Mouse (Mus musculus) neural tube, embryonic 11.5 days (tissue): ENCODE data around the gene Sbf1. TPM values are rescaled to one million over a fixed set of nuclear protein-coding genes. Genes with fewer than 3 reads are reported as not detected.

Source experiments
- ATAC-seq: fragments of 200-750 bp; cut with Nextera tagmentation; 2 replicates; pipeline ENCODE4 v1.8.0; 2017; ENCODE audit warnings: moderate number of reproducible peaks, mild to moderate bottlenecking, moderate TSS enrichment, moderate library complexity; ENCODE audit not compliant: insufficient read depth, low FRiP score, low TSS enrichment
- DNase-seq: peaks from one replicate; pipeline ENCODE4 v3.0.0-alpha.2; 2015; ENCODE audit warnings: low spot score
- H3K27ac ChIP-seq: fragments of 300-500 bp; sonication (generic); 2 replicates; pipeline ENCODE4 v1.5.1; 2014; ENCODE audit warnings: low read depth, mild to moderate bottlenecking, low read length
- H3K27me3 ChIP-seq: fragments of 300-500 bp; sonication (generic); 2 replicates; pipeline ENCODE4 v1.6.1; 2014; ENCODE audit warnings: mild to moderate bottlenecking, low read length, mixed read lengths; ENCODE audit not compliant: control insufficient read depth, insufficient read depth
- H3K36me3 ChIP-seq: fragments of 300-500 bp; sonication (generic); 2 replicates; pipeline ENCODE4 v1.6.1; 2014; ENCODE audit warnings: mild to moderate bottlenecking, low read length, moderate library complexity, mixed read lengths; ENCODE audit not compliant: control insufficient read depth, insufficient read depth
- H3K4me1 ChIP-seq: fragments of 300-500 bp; sonication (generic); 2 replicates; pipeline ENCODE4 v1.6.1; 2014; ENCODE audit warnings: low read length, mixed read lengths; ENCODE audit not compliant: control insufficient read depth, insufficient read depth
- H3K4me2 ChIP-seq: fragments of 300-500 bp; sonication (generic); 2 replicates; pipeline ENCODE4 v1.6.1; 2014; ENCODE audit warnings: low read depth, mild to moderate bottlenecking, moderate library complexity
- H3K4me3 ChIP-seq: fragments of 300-500 bp; sonication (generic); 2 replicates; pipeline ENCODE4 v1.5.1; 2014; ENCODE audit warnings: low read depth, low read length
- H3K9ac ChIP-seq: fragments of 300-500 bp; sonication (generic); 2 replicates; pipeline ENCODE4 v1.6.1; 2014; ENCODE audit warnings: mild to moderate bottlenecking, low read length
- H3K9me3 ChIP-seq: fragments of 300-500 bp; sonication (generic); 2 replicates; pipeline ENCODE4 v1.6.1; 2016; ENCODE audit warnings: low read length; ENCODE audit not compliant: control insufficient read depth
- WGBS: fragments of 180-500 bp; shearing (Covaris S2); extraction: QIAGEN DNeasy Blood & Tissue Kit; methylation state at CpG from one replicate; pipeline ENCODE4 v1.1.7; 2014; 5-methylcytosine and 5-hydroxymethylcytosine counted together
- polyA plus RNA-seq: library from polyadenylated mRNA; unstranded; fragments of >200 nt; fragmentation: Nextera tagmentation; extraction: Ambion mirVana; gene quantifications from 2 replicates; pipeline ENCODE4 v1.2.1, GENCODE M21; 2014

The Sbf1 gene
- polyA plus RNA-seq, 1 experiment from 2014 or later = 90.7 TPM

GRCm38 (mm10) chr15:89285004-89285403 is 30.1 kb downstream of the Sbf1 start:
- Histone ChIP-seq H3K9me3 (no peaks in the 10 kb centered on the region), H3K36me3 (peaks cover 20% of the 10 kb centered on the region), H3K9ac (no peak overlapping the region), H3K27ac (no peak overlapping the region), H3K4me3 (no peak overlapping the region), H3K4me2 (no peak overlapping the region), H3K27me3 (no peaks in the 10 kb centered on the region), H3K4me1 (no peaks in the 10 kb centered on the region)
- DNase-seq (no peak), ATAC-seq (no peak)

- no peaks in the 10 kb centered on the region for H3K9me3 ChIP-seq
- H3K27me3 ChIP-seq = no peaks in the 10 kb centered on the region
- DNase-seq (no peak), ATAC-seq (no peak)
- peaks cover 19% of the 10 kb centered on the region for H3K36me3 ChIP-seq
- no peak overlapping the region for H3K27ac ChIP-seq
- no peak overlapping the region for H3K9ac ChIP-seq
- 86% methylated on average over 2 of the region's 2 CpGs for WGBS
- no peaks in the 10 kb centered on the region for H3K4me1 ChIP-seq
- H3K4me2 ChIP-seq = no peak overlapping the region
- no peak overlapping the region for H3K4me3 ChIP-seq
Measured at GRCm38 (mm10) chr15:89284094-89284493, 31.0 kb downstream of the Sbf1 start.

GRCm38 (mm10) chr15:89282546-89282945 is 32.6 kb downstream of the Sbf1 start:
- Histone ChIP-seq H3K27me3 (no peaks in the 10 kb centered on the region), H3K36me3 (peaks cover 22% of the 10 kb centered on the region), H3K9me3 (no peaks in the 10 kb centered on the region), H3K4me3 (no peak overlapping the region), H3K4me2 (no peak overlapping the region), H3K4me1 (no peaks in the 10 kb centered on the region), H3K27ac (no peak overlapping the region), H3K9ac (no peak overlapping the region)
- DNase-seq (no peak), ATAC-seq (no peak)
- 86% methylated on average over 6 of the region's 6 CpGs for WGBS

- H3K4me1 ChIP-seq = no peaks in the 10 kb centered on the region
- WGBS = 96% methylated on average over 4 of the region's 4 CpGs
- no peaks in the 10 kb centered on the region for H3K27me3 ChIP-seq
- ATAC-seq (no peak), DNase-seq (no peak)
- H3K27ac ChIP-seq = no peak overlapping the region
- no peak overlapping the region for H3K4me3 ChIP-seq
- H3K4me2 ChIP-seq = no peak overlapping the region
- peaks cover 16% of the 10 kb centered on the region for H3K36me3 ChIP-seq
- H3K9me3 ChIP-seq = no peaks in the 10 kb centered on the region
- no peak overlapping the region for H3K9ac ChIP-seq
Measured at GRCm38 (mm10) chr15:89277366-89277765, 37.7 kb downstream of the Sbf1 start.

GRCm38 (mm10) chr15:89275497-89275896 is 39.6 kb downstream of the Sbf1 start:
- Histone ChIP-seq H3K27ac (no peak overlapping the region), H3K9ac (no peak overlapping the region), H3K4me3 (no peak overlapping the region), H3K27me3 (no peaks in the 10 kb centered on the region), H3K4me1 (no peaks in the 10 kb centered on the region), H3K4me2 (no peak overlapping the region), H3K36me3 (peaks cover 4% of the 10 kb centered on the region), H3K9me3 (no peaks in the 10 kb centered on the region)
- ATAC-seq (no peak), DNase-seq (no peak)
- 65% methylated on average over 3 of the region's 3 CpGs for WGBS

- ATAC-seq = no peak
- no peaks in the 10 kb centered on the region for H3K9me3 ChIP-seq
Measured at GRCm38 (mm10) chr15:89264485-89264884, 50.6 kb downstream of the Sbf1 start.

GRCm38 (mm10) chr15:89258997-89259396 is 56.1 kb downstream of the Sbf1 start:
- Histone ChIP-seq H3K4me1 (no peaks in the 10 kb centered on the region), H3K9me3 (no peaks in the 10 kb centered on the region), H3K27ac (no peak overlapping the region), H3K36me3 (no peaks in the 10 kb centered on the region; the same call in none of the 2 replicates), H3K4me3 (no peak overlapping the region), H3K9ac (no peak overlapping the region), H3K27me3 (no peaks in the 10 kb centered on the region), H3K4me2 (no peak overlapping the region)
- no peak for DNase-seq
- 93% methylated on average over 5 of the region's 5 CpGs for WGBS
- no peak for ATAC-seq

More at GRCm38 (mm10) chr15:89264485-89264884, 50.6 kb downstream of the Sbf1 start:
- H3K27me3 ChIP-seq = no peaks in the 10 kb centered on the region
- H3K27ac ChIP-seq = no peak overlapping the region
- H3K4me3 ChIP-seq = no peak overlapping the region
- no peak overlapping the region for H3K9ac ChIP-seq
- H3K36me3 ChIP-seq = peaks cover 4% of the 10 kb centered on the region
- 89% methylated on average over 5 of the region's 5 CpGs for WGBS
- DNase-seq = no peak
- no peak overlapping the region for H3K4me2 ChIP-seq
- H3K4me1 ChIP-seq = no peaks in the 10 kb centered on the region

- 80% methylated on average over 4 of the region's 4 CpGs for WGBS
- DNase-seq = no peak
Measured at GRCm38 (mm10) chr15:89255330-89255729, 59.8 kb downstream of the Sbf1 start.

GRCm38 (mm10) chr15:89249063-89249462 is 66.0 kb downstream of the Sbf1 start:
- Histone ChIP-seq H3K27me3 (no peaks in the 10 kb centered on the region), H3K9me3 (no peaks in the 10 kb centered on the region), H3K4me1 (no peaks in the 10 kb centered on the region), H3K9ac (no peak overlapping the region), H3K4me2 (no peak overlapping the region), H3K36me3 (peaks cover 2% of the 10 kb centered on the region), H3K27ac (no peak overlapping the region), H3K4me3 (no peak overlapping the region)
- no peak for DNase-seq
- WGBS = 90% methylated on average over 6 of the region's 6 CpGs
- no peak for ATAC-seq

More at GRCm38 (mm10) chr15:89255330-89255729, 59.8 kb downstream of the Sbf1 start:
- Histone ChIP-seq H3K4me2 (no peak overlapping the region), H3K9me3 (no peaks in the 10 kb centered on the region), H3K4me3 (no peak overlapping the region), H3K4me1 (no peaks in the 10 kb centered on the region), H3K27me3 (no peaks in the 10 kb centered on the region), H3K9ac (no peak overlapping the region), H3K27ac (no peak overlapping the region), H3K36me3 (no peaks in the 10 kb centered on the region; the same call in 1 of the 2 replicates)
- ATAC-seq = no peak
